ENCODE assay signal across 8 mouse cellular contexts in the genomic region with DNA sequence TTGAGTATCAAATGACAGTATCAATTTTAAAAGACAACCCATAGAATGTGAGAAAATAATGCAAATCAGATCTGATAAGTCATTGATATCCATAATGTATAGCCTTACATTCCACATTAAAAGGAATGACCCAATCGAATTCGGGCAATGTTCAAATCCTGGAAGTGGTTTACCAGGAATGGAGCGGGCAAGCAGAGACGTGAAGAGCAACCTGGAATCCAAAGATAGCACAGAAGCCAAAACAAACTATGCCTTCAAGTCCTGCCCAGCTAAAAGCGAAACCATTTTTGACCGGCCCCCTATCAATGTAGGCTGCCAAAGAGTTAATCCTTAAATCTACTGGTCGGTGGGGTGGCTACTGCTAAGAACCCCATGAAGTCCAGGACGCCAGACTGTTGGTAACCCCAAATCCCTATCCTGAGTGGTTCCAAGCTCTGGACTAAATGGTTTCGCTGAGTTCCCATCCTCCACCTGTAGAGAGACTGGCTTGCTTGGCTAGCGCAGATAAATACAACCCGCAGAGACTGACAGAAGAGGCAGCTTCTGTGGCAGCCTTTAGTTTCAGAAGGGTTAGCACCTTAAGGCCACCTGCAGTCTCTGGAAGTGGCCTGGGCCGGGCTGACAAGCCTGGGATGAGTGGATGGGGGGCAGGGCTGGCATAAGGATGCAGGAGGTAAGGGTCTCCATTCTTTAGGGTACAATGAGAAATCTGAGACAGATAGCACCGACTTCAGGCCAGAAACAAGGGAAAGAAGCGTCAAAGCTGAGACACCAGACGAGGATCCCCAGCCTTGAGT. TPM values are rescaled to one million over a fixed set of nuclear protein-coding genes. Genes with fewer than 3 reads are reported as not detected.
DNase-seq lines count a peak whose midpoint lies in the region; ATAC-seq lines count a peak whose summit lies in the region.

No protein-coding gene starts in this region.

- DNase-seq in heart, adult 18-20 months = no peak
- DNase-seq in ES-CJ7 (ENCODE audit: low read depth, low spot score) = peak; percentile 45
- DNase-seq in hindbrain, embryonic 10.5 days (ENCODE audit: low spot score) = no peak
- no peak for DNase-seq in midbrain, embryonic 10.5 days (ENCODE audit: low spot score)
- no peak for DNase-seq in spleen, adult 18-20 months
- no peak for DNase-seq in thymus, postnatal 25 days
- DNase-seq in ovary, postnatal 14 days (ENCODE audit: low spot score) = no peak

- no peak overlapping the region for H3K9ac ChIP-seq in heart, embryonic 11.5 days (ENCODE audit: low read depth, low read length)

- peaks cover 25% of the 10 kb centered on the region for H3K27me3 ChIP-seq in heart, embryonic 11.5 days (ENCODE audit: control insufficient read depth, insufficient read depth, low read length)
- H3K27me3 ChIP-seq in hindbrain, embryonic 10.5 days (ENCODE audit: insufficient read depth, poor library complexity, severe bottlenecking) = peaks cover 38% of the 10 kb centered on the region
- H3K27me3 ChIP-seq in midbrain, embryonic 10.5 days (ENCODE audit: low read depth, poor library complexity, severe bottlenecking) = peaks cover 29% of the 10 kb centered on the region

- whole genome bisulfite sequencing in heart, embryonic 11.5 days (ENCODE audit: insufficient replicate concordance) = 15% methylated on average over 15 of the region's 15 CpGs
- 19% methylated on average over 15 of the region's 15 CpGs for WGBS in hindbrain, embryonic 10.5 days
- WGBS in midbrain, embryonic 10.5 days = 21% methylated on average over 15 of the region's 15 CpGs

- no peak for ATAC-seq in heart, embryonic 11.5 days (replicated peaks; ENCODE audit: insufficient number of reproducible peaks, low FRiP score, low TSS enrichment)

- no peaks in the 10 kb centered on the region for H3K36me3 ChIP-seq in heart, embryonic 11.5 days (ENCODE audit: control insufficient read depth, insufficient read depth, low read length)
- no peaks in the 10 kb centered on the region for H3K36me3 ChIP-seq in hindbrain, embryonic 10.5 days
- H3K36me3 ChIP-seq in midbrain, embryonic 10.5 days = no peaks in the 10 kb centered on the region

- no peak overlapping the region for H3K27ac ChIP-seq in heart, embryonic 11.5 days (ENCODE audit: low read depth, low read length)
- peak overlapping the region; percentile 88 for H3K27ac ChIP-seq in hindbrain, embryonic 10.5 days
- H3K27ac ChIP-seq in midbrain, embryonic 10.5 days (replicated peaks) = peak overlapping the region; percentile 89

- H3K9me3 ChIP-seq in heart, embryonic 11.5 days (replicated peaks; ENCODE audit: control insufficient read depth, low read length) = no peaks in the 10 kb centered on the region
- no peaks in the 10 kb centered on the region for H3K9me3 ChIP-seq in hindbrain, embryonic 10.5 days
- no peaks in the 10 kb centered on the region for H3K9me3 ChIP-seq in midbrain, embryonic 10.5 days (replicated peaks)

- H3K4me1 ChIP-seq in heart, embryonic 11.5 days (ENCODE audit: control insufficient read depth, insufficient read depth, low read length) = peaks cover 12% of the 10 kb centered on the region
- peaks cover 52% of the 10 kb centered on the region for H3K4me1 ChIP-seq in hindbrain, embryonic 10.5 days (replicated peaks)
- H3K4me1 ChIP-seq in midbrain, embryonic 10.5 days = peaks cover 54% of the 10 kb centered on the region

- H3K4me2 ChIP-seq in heart, embryonic 11.5 days = peak overlapping the region; percentile 96

- H3K4me3 ChIP-seq in heart, embryonic 11.5 days (ENCODE audit: low read depth, low read length) = peak overlapping the region; percentile 43
- peak overlapping the region; percentile 65 for H3K4me3 ChIP-seq in hindbrain, embryonic 10.5 days
- peak overlapping the region; percentile 74 for H3K4me3 ChIP-seq in midbrain, embryonic 10.5 days

RNA-seq across cellular contexts. Expression of a gene that starts 0.6 kb away (rescaled TPM):
- 1.3 TPM in 2 replicates for polyA plus RNA-seq in heart, embryonic 11.5 days (2014; fragmentation: Nextera tagmentation; extraction: Ambion mirVana)
- total RNA-seq in heart, adult 18-20 months (2021) = under 1 TPM in 1 of 2 experiments, not detected in 1; 0.64 TPM
- polyA plus RNA-seq in hindbrain, embryonic 10.5 days (2016; fragmentation: Nextera tagmentation; extraction: Ambion mirVana) = 23.5 and 57.0 TPM in 2 replicates
- polyA plus RNA-seq in midbrain, embryonic 10.5 days (2016; fragmentation: Nextera tagmentation; extraction: Ambion mirVana) = 21.5 and 40.7 TPM in 2 replicates

RNA-seq across cellular contexts. Expression of a gene that starts 15.1 kb away (rescaled TPM):
- polyA plus RNA-seq in heart, embryonic 11.5 days (2014; fragmentation: Nextera tagmentation; extraction: Ambion mirVana) = 274 and 281 TPM in 2 replicates
- 100 to 1,000 TPM; 187 to 194 TPM for total RNA-seq in heart, adult 18-20 months (2021)
- 236 TPM in 2 replicates for polyA plus RNA-seq in hindbrain, embryonic 10.5 days (2016; fragmentation: Nextera tagmentation; extraction: Ambion mirVana)
- polyA plus RNA-seq in midbrain, embryonic 10.5 days (2016; fragmentation: Nextera tagmentation; extraction: Ambion mirVana) = 234 and 249 TPM in 2 replicates

RNA-seq across cellular contexts. Expression of a gene that starts 26.6 kb away (rescaled TPM):
- polyA plus RNA-seq in heart, embryonic 11.5 days (2014; fragmentation: Nextera tagmentation; extraction: Ambion mirVana) = 102 and 112 TPM in 2 replicates
- total RNA-seq in heart, adult 18-20 months (2021) = 1 to 10 TPM; 1.4 to 2.3 TPM
- 35.8 and 38.0 TPM in 2 replicates for polyA plus RNA-seq in hindbrain, embryonic 10.5 days (2016; fragmentation: Nextera tagmentation; extraction: Ambion mirVana)
- 33.8 and 33.9 TPM in 2 replicates for polyA plus RNA-seq in midbrain, embryonic 10.5 days (2016; fragmentation: Nextera tagmentation; extraction: Ambion mirVana)

RNA-seq across cellular contexts. Expression of a gene that starts 37.5 kb away (rescaled TPM):
- polyA plus RNA-seq in heart, embryonic 11.5 days (2014; fragmentation: Nextera tagmentation; extraction: Ambion mirVana) = 110 and 113 TPM in 2 replicates
- 10 to 100 TPM; 82.0 to 98.0 TPM for total RNA-seq in heart, adult 18-20 months (2021)
- 76.8 and 88.9 TPM in 2 replicates for polyA plus RNA-seq in hindbrain, embryonic 10.5 days (2016; fragmentation: Nextera tagmentation; extraction: Ambion mirVana)
- polyA plus RNA-seq in midbrain, embryonic 10.5 days (2016; fragmentation: Nextera tagmentation; extraction: Ambion mirVana) = 63.5 and 77.1 TPM in 2 replicates

RNA-seq across cellular contexts. Expression of a gene that starts 54.8 kb away (rescaled TPM):
- polyA plus RNA-seq in heart, embryonic 11.5 days (2014; fragmentation: Nextera tagmentation; extraction: Ambion mirVana) = 3.1 and 5.1 TPM in 2 replicates
- 1 to 10 TPM; 3.4 to 4.8 TPM for total RNA-seq in heart, adult 18-20 months (2021)
- 5.2 and 8.3 TPM in 2 replicates for polyA plus RNA-seq in hindbrain, embryonic 10.5 days (2016; fragmentation: Nextera tagmentation; extraction: Ambion mirVana)
- 3.0 and 4.0 TPM in 2 replicates for polyA plus RNA-seq in midbrain, embryonic 10.5 days (2016; fragmentation: Nextera tagmentation; extraction: Ambion mirVana)
